Mouse (Mus musculus) liver, embryonic 15.5 days (tissue): Measurements from ENCODE around the gene Opa1. TPM values are rescaled to one million over a fixed set of nuclear protein-coding genes. Genes with fewer than 3 reads are reported as not detected.

Experiments used
- ATAC-seq: fragments of 200-750 bp; cut with Nextera tagmentation; 2 replicates; pipeline ENCODE4 v1.8.0; 2017; ENCODE audit warnings: moderate number of reproducible peaks, mild to moderate bottlenecking, moderate library complexity; ENCODE audit not compliant: insufficient read depth
- H3K27ac ChIP-seq: fragments of 300-500 bp; sonication (generic); replicated peaks from 2 replicates; pipeline ENCODE4 v1.5.1; 2015; ENCODE audit warnings: mild to moderate bottlenecking, inconsistent platforms
- H3K27me3 ChIP-seq: fragments of 300-500 bp; sonication (generic); 2 replicates; pipeline ENCODE4 v1.6.1; 2015; ENCODE audit warnings: mild to moderate bottlenecking, inconsistent platforms
- H3K36me3 ChIP-seq: fragments of 300-500 bp; sonication (generic); replicated peaks from 2 replicates; pipeline ENCODE4 v1.6.1; 2015; ENCODE audit warnings: moderate library complexity, mild to moderate bottlenecking, inconsistent platforms
- H3K4me1 ChIP-seq: fragments of 300-500 bp; sonication (generic); replicated peaks from 2 replicates; pipeline ENCODE4 v1.6.1; 2015; ENCODE audit warnings: inconsistent platforms
- H3K4me2 ChIP-seq: fragments of 300-500 bp; sonication (generic); 2 replicates; pipeline ENCODE4 v1.6.1; 2015; ENCODE audit warnings: moderate library complexity, mild to moderate bottlenecking, inconsistent platforms
- H3K4me3 ChIP-seq: fragments of 300-500 bp; sonication (generic); replicated peaks from 2 replicates; pipeline ENCODE4 v1.5.1; 2015; ENCODE audit warnings: mild to moderate bottlenecking, inconsistent platforms
- H3K9ac ChIP-seq: fragments of 300-500 bp; sonication (generic); 2 replicates; pipeline ENCODE4 v1.6.1; 2015; ENCODE audit warnings: moderate library complexity, mild to moderate bottlenecking, inconsistent platforms
- H3K9me3 ChIP-seq: fragments of 300-500 bp; sonication (generic); replicated peaks from 2 replicates; pipeline ENCODE4 v1.6.1; 2016; ENCODE audit warnings: inconsistent platforms
- WGBS: fragments of 180-500 bp; shearing (Covaris S2); methylation state at CpG from one replicate; pipeline ENCODE4 v1.1.7; 2015; ENCODE audit warnings: mixed read lengths; ENCODE audit not compliant: insufficient replicate concordance; 5-methylcytosine and 5-hydroxymethylcytosine counted together
- polyA plus RNA-seq: library from polyadenylated mRNA; unstranded; fragments of >200 nt; fragmentation: Nextera tagmentation; extraction: Ambion mirVana; gene quantifications from 2 replicates; pipeline ENCODE4 v1.2.1, GENCODE M21; 2015

Opa1 gene
- polyA plus RNA-seq, result 16.3 TPM in 2 replicates

GRCm38 (mm10) chr16:29579167-29579786, at the start of gene Opa1:
Gene Opa1, plus strand, starts transcription at chr16:29579334.
- peak within 1 kb of the TSS; percentile 90 for H3K9ac ChIP-seq
- peak within 1 kb of the TSS; percentile 80 for H3K4me2 ChIP-seq
- peak within 1 kb of the TSS; percentile 51; the same call in 1 of the 2 replicates for H3K27ac ChIP-seq
- H3K36me3 ChIP-seq, result no peaks in the 10 kb centered on the region
- WGBS, result under 1% methylated on average over 39 of the region's 39 CpGs
- H3K4me1 ChIP-seq, result peaks cover 9% of the 10 kb centered on the region
- H3K27me3 ChIP-seq, result no peaks in the 10 kb centered on the region
- peak within 1 kb of the TSS; percentile 97 for H3K4me3 ChIP-seq
- ATAC-seq, result peak; percentile 96
- H3K9me3 ChIP-seq, result no peaks in the 10 kb centered on the region

- Histone ChIP-seq H3K4me3 (no peak overlapping the region), H3K27ac (no peak overlapping the region), H3K27me3 (no peaks in the 10 kb centered on the region), H3K4me1 (no peaks in the 10 kb centered on the region), H3K9me3 (no peaks in the 10 kb centered on the region), H3K36me3 (no peaks in the 10 kb centered on the region), H3K9ac (no peak overlapping the region), H3K4me2 (no peak overlapping the region)
- 64% methylated on average over 6 of the region's 6 CpGs for WGBS
- ATAC-seq, result no peak
Measured at GRCm38 (mm10) chr16:29533641-29534040, 45.5 kb upstream of the Opa1 start.

GRCm38 (mm10) chr16:29535866-29536265, 43.3 kb upstream of the Opa1 start:
- Histone ChIP-seq H3K4me1 (no peaks in the 10 kb centered on the region), H3K36me3 (no peaks in the 10 kb centered on the region), H3K4me3 (no peak overlapping the region), H3K27ac (no peak overlapping the region), H3K9ac (no peak overlapping the region), H3K27me3 (no peaks in the 10 kb centered on the region), H3K9me3 (no peaks in the 10 kb centered on the region), H3K4me2 (no peak overlapping the region)
- 58% methylated on average over 4 of the region's 4 CpGs for WGBS
- no peak for ATAC-seq

- Histone ChIP-seq H3K9ac (no peak overlapping the region), H3K4me1 (no peaks in the 10 kb centered on the region), H3K9me3 (no peaks in the 10 kb centered on the region), H3K36me3 (no peaks in the 10 kb centered on the region), H3K4me3 (no peak overlapping the region), H3K4me2 (no peak overlapping the region), H3K27ac (no peak overlapping the region), H3K27me3 (no peaks in the 10 kb centered on the region)
- WGBS, result 65% methylated on average over 15 of the region's 15 CpGs
- ATAC-seq, result no peak
Measured at GRCm38 (mm10) chr16:29536411-29537204, 42.5 kb upstream of the Opa1 start.

GRCm38 (mm10) chr16:29539906-29540305, 39.2 kb upstream of the Opa1 start:
- H3K27me3 ChIP-seq, result no peaks in the 10 kb centered on the region
- no peaks in the 10 kb centered on the region for H3K4me1 ChIP-seq
- no peaks in the 10 kb centered on the region for H3K36me3 ChIP-seq
- H3K27ac ChIP-seq, result no peak overlapping the region
- no peak overlapping the region for H3K4me2 ChIP-seq
- ATAC-seq, result no peak
- no peaks in the 10 kb centered on the region for H3K9me3 ChIP-seq
- no peak overlapping the region for H3K4me3 ChIP-seq
- H3K9ac ChIP-seq, result no peak overlapping the region

- ATAC-seq, result no peak
- Histone ChIP-seq H3K36me3 (no peaks in the 10 kb centered on the region), H3K9me3 (no peaks in the 10 kb centered on the region), H3K4me1 (no peaks in the 10 kb centered on the region), H3K4me2 (no peak overlapping the region), H3K27me3 (no peaks in the 10 kb centered on the region), H3K27ac (no peak overlapping the region), H3K4me3 (no peak overlapping the region), H3K9ac (no peak overlapping the region)
- 68% methylated on average over 11 of the region's 11 CpGs for WGBS
Measured at GRCm38 (mm10) chr16:29541261-29541683, 37.9 kb upstream of the Opa1 start.

- H3K36me3 ChIP-seq, result no peaks in the 10 kb centered on the region
- H3K27me3 ChIP-seq, result no peaks in the 10 kb centered on the region
- H3K9ac ChIP-seq, result no peak within 1 kb of the TSS
- H3K4me3 ChIP-seq, result no peak within 1 kb of the TSS
- no peaks in the 10 kb centered on the region for H3K4me1 ChIP-seq
- no peak for ATAC-seq
- H3K27ac ChIP-seq, result no peak within 1 kb of the TSS
- WGBS, result 65% methylated on average over 11 of the region's 11 CpGs
- H3K9me3 ChIP-seq, result no peaks in the 10 kb centered on the region
- no peak within 1 kb of the TSS for H3K4me2 ChIP-seq
Measured at GRCm38 (mm10) chr16:29544829-29545228, 34.3 kb upstream of the Opa1 start, which contains the start of gene Atp13a4. Gene Atp13a4, minus strand, starts transcription at chr16:29544864.

- Histone ChIP-seq H3K27ac (no peak overlapping the region), H3K4me3 (no peak overlapping the region), H3K36me3 (no peaks in the 10 kb centered on the region), H3K4me2 (no peak overlapping the region), H3K4me1 (no peaks in the 10 kb centered on the region), H3K9ac (no peak overlapping the region), H3K27me3 (no peaks in the 10 kb centered on the region), H3K9me3 (no peaks in the 10 kb centered on the region)
- 66% methylated on average over 5 of the region's 5 CpGs for WGBS
- ATAC-seq, result no peak
Measured at GRCm38 (mm10) chr16:29559667-29560066, 19.5 kb upstream of the Opa1 start.

- no peak overlapping the region; the same call in 1 of the 2 replicates for H3K4me2 ChIP-seq
- no peaks in the 10 kb centered on the region for H3K9me3 ChIP-seq
- H3K36me3 ChIP-seq, result no peaks in the 10 kb centered on the region
- no peak overlapping the region for H3K9ac ChIP-seq
- H3K27me3 ChIP-seq, result no peaks in the 10 kb centered on the region
- no peaks in the 10 kb centered on the region for H3K4me1 ChIP-seq
- WGBS, result 36% methylated on average over 10 of the region's 10 CpGs
- H3K4me3 ChIP-seq, result no peak overlapping the region
- no peak for ATAC-seq
- no peak overlapping the region for H3K27ac ChIP-seq
Measured at GRCm38 (mm10) chr16:29560454-29560853, 18.7 kb upstream of the Opa1 start.

- no peaks in the 10 kb centered on the region for H3K27me3 ChIP-seq
- no peak for ATAC-seq
- 4% methylated on average over 7 of the region's 7 CpGs for WGBS
- H3K9me3 ChIP-seq, result no peaks in the 10 kb centered on the region
- no peak overlapping the region for H3K27ac ChIP-seq
- H3K4me3 ChIP-seq, result no peak overlapping the region
- no peaks in the 10 kb centered on the region for H3K4me1 ChIP-seq
- no peak overlapping the region for H3K4me2 ChIP-seq
- H3K36me3 ChIP-seq, result no peaks in the 10 kb centered on the region
- H3K9ac ChIP-seq, result no peak overlapping the region
Measured at GRCm38 (mm10) chr16:29560869-29561268, 18.3 kb upstream of the Opa1 start.

GRCm38 (mm10) chr16:29574013-29574412, 5.1 kb upstream of the Opa1 start:
- no peak overlapping the region for H3K4me3 ChIP-seq
- no peak overlapping the region for H3K27ac ChIP-seq
- no peak overlapping the region for H3K4me2 ChIP-seq
- H3K9ac ChIP-seq, result no peak overlapping the region
- no peaks in the 10 kb centered on the region; the same call in 1 of the 2 replicates for H3K4me1 ChIP-seq
- no peaks in the 10 kb centered on the region for H3K27me3 ChIP-seq
- no peaks in the 10 kb centered on the region for H3K9me3 ChIP-seq
- ATAC-seq, result no peak
- H3K36me3 ChIP-seq, result no peaks in the 10 kb centered on the region
- WGBS, result 21% methylated on average over 4 of the region's 4 CpGs
